Mouse (Mus musculus): ENCODE data around the gene Limk2.

Limk2 gene

GRCm38 (mm10) chr11:3416399-3416798 lies 7.4 kb upstream of the Limk2 start:
- no peak for DNase-seq (ENCODE audit: extremely low spot score)

GRCm38 (mm10) chr11:3412111-3412510 lies 3.1 kb upstream of the Limk2 start:
- DNase-seq (ENCODE audit: extremely low spot score): no peak

- peak; percentile 14 for DNase-seq (ENCODE audit: extremely low spot score)
Measured at GRCm38 (mm10) chr11:3408131-3408996, 625 bp downstream of the Limk2 start.

GRCm38 (mm10) chr11:3404287-3405047 lies 4.5 kb downstream of the Limk2 start:
- no peak for DNase-seq (ENCODE audit: extremely low spot score)

- no peak for DNase-seq (ENCODE audit: extremely low spot score)
Measured at GRCm38 (mm10) chr11:3403024-3403423, 6.0 kb downstream of the Limk2 start.

- DNase-seq (ENCODE audit: extremely low spot score): no peak
Measured at GRCm38 (mm10) chr11:3398318-3398717, 10.7 kb downstream of the Limk2 start.

- no peak for DNase-seq (ENCODE audit: extremely low spot score)
Measured at GRCm38 (mm10) chr11:3396562-3396961, 12.4 kb downstream of the Limk2 start.

GRCm38 (mm10) chr11:3396091-3396490 lies 12.9 kb downstream of the Limk2 start:
- no peak for DNase-seq (ENCODE audit: extremely low spot score)

GRCm38 (mm10) chr11:3394520-3394919 lies 14.5 kb downstream of the Limk2 start:
- no peak for DNase-seq (ENCODE audit: extremely low spot score)

- no peak for DNase-seq (ENCODE audit: extremely low spot score)
Measured at GRCm38 (mm10) chr11:3392526-3392925, 16.5 kb downstream of the Limk2 start.

- no peak for DNase-seq (ENCODE audit: extremely low spot score)
Measured at GRCm38 (mm10) chr11:3390789-3391188, 18.2 kb downstream of the Limk2 start.

GRCm38 (mm10) chr11:3389996-3390395 lies 19.0 kb downstream of the Limk2 start:
- no peak for DNase-seq (ENCODE audit: extremely low spot score)

GRCm38 (mm10) chr11:3387482-3388196 lies 21.4 kb downstream of the Limk2 start:
- no peak for DNase-seq (ENCODE audit: extremely low spot score)

GRCm38 (mm10) chr11:3386941-3387368 lies 22.0 kb downstream of the Limk2 start:
- DNase-seq (ENCODE audit: extremely low spot score): peak; percentile 76

- no peak for DNase-seq (ENCODE audit: extremely low spot score)
Measured at GRCm38 (mm10) chr11:3382602-3383594, 26.1 kb downstream of the Limk2 start.

- no peak for DNase-seq (ENCODE audit: extremely low spot score)
Measured at GRCm38 (mm10) chr11:3381148-3381814, 27.7 kb downstream of the Limk2 start.

- DNase-seq (ENCODE audit: extremely low spot score): no peak
Measured at GRCm38 (mm10) chr11:3379427-3379826, 29.6 kb downstream of the Limk2 start.

GRCm38 (mm10) chr11:3374741-3375140 lies 34.2 kb downstream of the Limk2 start:
- peak; percentile 37 for DNase-seq (ENCODE audit: extremely low spot score)

GRCm38 (mm10) chr11:3374293-3374645 lies 34.7 kb downstream of the Limk2 start:
- peak; percentile 39 for DNase-seq (ENCODE audit: extremely low spot score)

GRCm38 (mm10) chr11:3373591-3374292 lies 35.2 kb downstream of the Limk2 start:
- DNase-seq (ENCODE audit: extremely low spot score): no peak
